8 mouse cellular contexts compared by ENCODE assay signal in the genomic region with DNA sequence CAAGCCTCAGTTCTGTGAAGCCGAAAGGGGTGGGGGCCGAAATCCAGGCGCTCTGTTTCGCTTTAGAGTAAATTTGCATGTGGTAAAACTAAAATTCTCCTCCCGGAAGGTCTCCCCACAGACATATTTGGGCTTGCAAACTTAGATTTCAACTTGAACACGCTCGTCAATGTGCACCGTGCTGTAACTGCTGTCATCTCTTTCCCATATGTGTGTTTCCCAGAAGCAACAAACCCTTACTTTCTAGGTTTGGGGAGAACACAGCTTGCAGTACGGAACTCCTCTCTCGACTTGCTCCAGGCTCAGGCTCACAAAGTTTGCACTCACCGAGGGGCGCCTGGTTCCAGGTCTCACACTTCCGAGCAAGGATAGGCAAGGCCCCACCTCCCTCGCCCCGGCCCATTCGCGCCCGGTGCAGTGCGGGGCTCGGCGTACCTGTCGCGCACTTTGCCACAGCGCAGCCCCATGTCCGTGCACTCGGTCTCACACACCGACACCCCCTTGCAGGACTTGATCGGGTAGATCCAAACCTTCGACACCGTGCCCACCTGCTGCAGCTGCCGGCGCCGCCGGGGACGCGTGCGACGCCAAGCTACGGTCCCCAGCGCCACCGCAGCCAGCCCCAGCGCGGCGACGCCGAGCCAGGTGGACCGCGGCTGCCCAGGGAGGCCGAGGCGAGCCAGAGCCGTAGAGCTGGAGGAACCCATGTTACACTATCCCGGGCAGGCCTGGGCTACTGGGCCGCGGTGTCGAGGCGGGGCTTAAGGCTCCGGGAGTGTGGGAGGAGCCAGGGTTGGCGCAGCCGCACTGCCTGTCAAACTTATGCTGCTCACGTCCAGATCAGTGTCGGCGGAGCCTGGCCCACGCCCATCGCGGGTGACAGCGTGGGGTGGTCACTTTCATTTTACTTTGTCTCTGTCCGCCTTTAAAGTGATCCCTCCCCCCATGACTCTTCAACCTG. TPM values are rescaled to one million over a fixed set of nuclear protein-coding genes. Genes with fewer than 3 reads are reported as not detected.
DNase-seq lines count a peak whose midpoint lies in the region; ATAC-seq and TF ChIP-seq lines count a peak whose summit lies in the region.

No protein-coding gene starts in this region.

- no peaks in the 10 kb centered on the region for H3K9me3 ChIP-seq in CH12.LX (replicated peaks; ENCODE audit: low read length)
- H3K9me3 ChIP-seq in forebrain, embryonic 11.5 days (ENCODE audit: control insufficient read depth, low read length): no peaks in the 10 kb centered on the region
- no peaks in the 10 kb centered on the region for H3K9me3 ChIP-seq in heart, embryonic 16.5 days (replicated peaks; ENCODE audit: control insufficient read depth, low read length)
- no peaks in the 10 kb centered on the region for H3K9me3 ChIP-seq in liver, embryonic 14.5 days (ENCODE audit: control insufficient read depth, low read length)
- H3K9me3 ChIP-seq in stomach, embryonic 15.5 days: no peaks in the 10 kb centered on the region

- H3K4me2 ChIP-seq in CH12.LX (ENCODE audit: insufficient read depth, low read depth, poor library complexity, severe bottlenecking): peak overlapping the region; percentile 96
- peak overlapping the region; percentile 57 for H3K4me2 ChIP-seq in forebrain, embryonic 11.5 days (ENCODE audit: low read depth, low read length, severe bottlenecking)
- H3K4me2 ChIP-seq in heart, embryonic 16.5 days (ENCODE audit: low read depth, low read length): peak overlapping the region; percentile 97
- H3K4me2 ChIP-seq in liver, embryonic 14.5 days (ENCODE audit: low read depth): peak overlapping the region; percentile 92
- H3K4me2 ChIP-seq in stomach, embryonic 15.5 days: peak overlapping the region; percentile 95

- under 1% methylated on average over 67 of the region's 67 CpGs for WGBS in forebrain, embryonic 11.5 days
- WGBS in heart, embryonic 16.5 days: under 1% methylated on average over 67 of the region's 67 CpGs
- WGBS in liver, embryonic 14.5 days (ENCODE audit: insufficient replicate concordance): under 1% methylated on average over 67 of the region's 67 CpGs
- under 1% methylated on average over 67 of the region's 67 CpGs for WGBS in stomach, embryonic 15.5 days

- peak overlapping the region; percentile 81 to 86 (median 81) for H3K4me3 ChIP-seq in CH12.LX (replicated peaks in 1 of 3; ENCODE audit: low read depth in 2 of 3, low read length in 2 of 3, poor library complexity in 1 of 3)
- H3K4me3 ChIP-seq in forebrain, embryonic 11.5 days (ENCODE audit: low read depth, low read length): peak overlapping the region; percentile 65
- H3K4me3 ChIP-seq in heart, embryonic 16.5 days (ENCODE audit: low read length): peak overlapping the region; percentile 84
- H3K4me3 ChIP-seq in liver, embryonic 14.5 days (ENCODE audit: insufficient read depth in 1 of 2, low read depth in 2 of 2, low read length in 2 of 2): peak overlapping the region; percentile 69 to 74
- peak overlapping the region; percentile 81 for H3K4me3 ChIP-seq in stomach, embryonic 15.5 days (replicated peaks)

- peak overlapping the region; percentile 72 for H3K27ac ChIP-seq in CH12.LX (ENCODE audit: insufficient read depth, low read depth)
- H3K27ac ChIP-seq in forebrain, embryonic 11.5 days (ENCODE audit: low read depth, low read length): no peak overlapping the region
- peak overlapping the region; percentile 90 for H3K27ac ChIP-seq in heart, embryonic 16.5 days (ENCODE audit: low read length)
- peak overlapping the region; percentile 63 for H3K27ac ChIP-seq in liver, embryonic 14.5 days
- H3K27ac ChIP-seq in stomach, embryonic 15.5 days: peak overlapping the region; percentile 93

- TF ChIP-seq RAD21 in CH12.LX (IDR thresholded peaks at IDR 0.05; ENCODE audit: low read depth, low read length): no peak

- peak; percentile 87 for TF ChIP-seq POLR2A in CH12.LX (IDR thresholded peaks at IDR 0.05; ENCODE audit: low read depth, low read length)

- TF ChIP-seq EP300 in CH12.LX (IDR thresholded peaks at IDR 0.05; ENCODE audit: low read length): 0 out of 2 replicates have a peak, but pooled peaks have one; percentile 21
- TF ChIP-seq EP300 in liver, embryonic 14.5 days (IDR thresholded peaks at IDR 0.05; ENCODE audit: low read depth): no peak

- peak overlapping the region; percentile 62 for H3K9ac ChIP-seq in CH12.LX (ENCODE audit: insufficient read depth, low read depth)
- peak overlapping the region; percentile 65 for H3K9ac ChIP-seq in forebrain, embryonic 11.5 days (ENCODE audit: low read length)
- peak overlapping the region; percentile 95 for H3K9ac ChIP-seq in heart, embryonic 16.5 days (ENCODE audit: low read length)
- peak overlapping the region; percentile 83 for H3K9ac ChIP-seq in liver, embryonic 14.5 days (replicated peaks)
- peak overlapping the region; percentile 87 for H3K9ac ChIP-seq in stomach, embryonic 15.5 days

- peaks cover 0 to 9% of the 10 kb centered on the region in 2 experiments for H3K36me3 ChIP-seq in CH12.LX (replicated peaks in 1 of 2; ENCODE audit: control insufficient read depth in 1 of 2, insufficient read depth in 1 of 2, low read length in 1 of 2)
- no peaks in the 10 kb centered on the region for H3K36me3 ChIP-seq in forebrain, embryonic 11.5 days (ENCODE audit: control insufficient read depth, insufficient read depth, low read length)
- H3K36me3 ChIP-seq in heart, embryonic 16.5 days (ENCODE audit: control insufficient read depth, insufficient read depth): peaks cover 7% of the 10 kb centered on the region; the same call in 1 of the 2 replicates
- H3K36me3 ChIP-seq in liver, embryonic 14.5 days (replicated peaks; ENCODE audit: control insufficient read depth, insufficient read depth, low read depth): peaks cover 2% of the 10 kb centered on the region
- 0 out of 2 replicates have a peak, but pooled peaks cover under 1% of the 10 kb centered on the region for H3K36me3 ChIP-seq in stomach, embryonic 15.5 days

- H3K27me3 ChIP-seq in CH12.LX (replicated peaks): no peaks in the 10 kb centered on the region
- peaks cover 2% of the 10 kb centered on the region for H3K27me3 ChIP-seq in forebrain, embryonic 11.5 days (ENCODE audit: control insufficient read depth, insufficient read depth, low read length)
- H3K27me3 ChIP-seq in heart, embryonic 16.5 days (ENCODE audit: control insufficient read depth, insufficient read depth, low read length): no peaks in the 10 kb centered on the region
- no peaks in the 10 kb centered on the region for H3K27me3 ChIP-seq in liver, embryonic 14.5 days (ENCODE audit: control insufficient read depth, insufficient read depth, low read length)
- H3K27me3 ChIP-seq in stomach, embryonic 15.5 days (replicated peaks): no peaks in the 10 kb centered on the region

- TF ChIP-seq CTCF in CH12.LX (conservative IDR thresholded peaks at IDR 0.05 in 1 of 2, IDR thresholded peaks at IDR 0.05 in 1 of 2; ENCODE audit: low read depth in 2 of 2, low read length in 2 of 2): no peak
- TF ChIP-seq CTCF in liver, embryonic 14.5 days (IDR thresholded peaks at IDR 0.05; ENCODE audit: low read depth): no peak

- peaks cover 6 to 38% of the 10 kb centered on the region in 2 experiments for H3K4me1 ChIP-seq in CH12.LX (ENCODE audit: control insufficient read depth in 1 of 2, insufficient read depth in 2 of 2)
- peaks cover 4% of the 10 kb centered on the region; the same call in 1 of the 2 replicates for H3K4me1 ChIP-seq in forebrain, embryonic 11.5 days (replicated peaks; ENCODE audit: control insufficient read depth, insufficient read depth, low read length)
- H3K4me1 ChIP-seq in heart, embryonic 16.5 days (ENCODE audit: control insufficient read depth, insufficient read depth, low read length): peaks cover 23% of the 10 kb centered on the region
- H3K4me1 ChIP-seq in liver, embryonic 14.5 days (replicated peaks; ENCODE audit: control insufficient read depth in 2 of 2, insufficient read depth in 2 of 2, low read length in 1 of 2): peaks cover 13 to 37% of the 10 kb centered on the region in 2 experiments
- peaks cover 10% of the 10 kb centered on the region for H3K4me1 ChIP-seq in stomach, embryonic 15.5 days

- peak; percentile 85 for DNase-seq in CH12.LX (ENCODE audit: extremely low read depth)
- DNase-seq in c-Kit-positive CD71-positive TER-119-negative erythroid progenitor cells, embryonic 14.5 days (ENCODE audit: low read depth): peak; percentile 83
- DNase-seq in forebrain, embryonic 11.5 days (ENCODE audit: low spot score): peak; percentile 90
- peak; percentile 92 to 96 for DNase-seq in kidney, postnatal 25 days
- DNase-seq in liver, embryonic 14.5 days (ENCODE audit: low read depth in 3 of 3, low spot score in 3 of 3): peak; percentile 83 to 84 (median 83)
- peak; percentile 84 for DNase-seq in neural tube, embryonic 10.5 days (ENCODE audit: extremely low spot score, low spot score)

- in situ Hi-C loops in CH12.LX (cut with MboI; ENCODE audit: low pct_ligation_motif_present, low pct_unique_long_range_greater_than_20kb, low sequenced_read_pairs): loop anchor here (25.0 kb wide), 1 partner anchor 342 kb away; no protein-coding TSS in a partner anchor

- H3K79me2 ChIP-seq in CH12.LX (replicated peaks; ENCODE audit: control insufficient read depth, extremely low read depth, insufficient read depth, poor library complexity, severe bottlenecking): no peaks in the 10 kb centered on the region; the same call in 1 of the 2 replicates

- dilution Hi-C loops in CH12.LX (cut with MboI; ENCODE audit: extremely low pct_ligation_motif_present, extremely low pct_unique_long_range_greater_than_20kb, low sequenced_read_pairs): no loop called here

- ATAC-seq in forebrain, embryonic 11.5 days (replicated peaks; ENCODE audit: low FRiP score): peak; percentile 98
- ATAC-seq in heart, embryonic 16.5 days (replicated peaks; ENCODE audit: extremely low read depth, insufficient read depth, low FRiP score): peak; percentile 98
- peak; percentile 97 for ATAC-seq in liver, embryonic 14.5 days (ENCODE audit: insufficient read depth)
- ATAC-seq in stomach, embryonic 15.5 days (ENCODE audit: insufficient read depth, low FRiP score, low read depth): peak; percentile 99

RNA-seq across cellular contexts. Expression of a gene that starts 0.9 kb away (rescaled TPM):
- total RNA-seq in CH12.LX (2012; rRNA removed): 49.7 and 55.0 TPM in 2 replicates
- 54.8 and 63.5 TPM in 2 replicates for total RNA-seq in CH12.LX (2014; rRNA removed)
- polyA plus RNA-seq in CH12.LX (2012; ENCODE audit: insufficient read length, low read depth): 129 and 155 TPM in 2 replicates
- polyA plus RNA-seq in forebrain, embryonic 11.5 days (2014; fragmentation: Nextera tagmentation; extraction: Ambion mirVana): 89.7 and 96.4 TPM in 2 replicates
- polyA plus RNA-seq in heart, embryonic 16.5 days (2015; fragmentation: Nextera tagmentation; extraction: Ambion mirVana): 117 and 137 TPM in 2 replicates
- polyA plus RNA-seq in liver, embryonic 14.5 days (2012; rRNA removed): 53.3 and 58.6 TPM in 2 replicates
- polyA plus RNA-seq in liver, embryonic 14.5 days (2014; fragmentation: Nextera tagmentation; extraction: Ambion mirVana): 227 TPM in 2 replicates
- polyA plus RNA-seq in stomach, embryonic 15.5 days (2015; fragmentation: Nextera tagmentation; extraction: Ambion mirVana): 256 and 262 TPM in 2 replicates

RNA-seq across cellular contexts. Expression of a gene that starts 34.3 kb away (rescaled TPM):
- total RNA-seq in CH12.LX (2012; rRNA removed) (not detected in 2 replicates), CH12.LX (2014; rRNA removed) (not detected in 2 replicates)
- not detected in 2 replicates for polyA plus RNA-seq in CH12.LX (2012; ENCODE audit: insufficient read length, low read depth)
- polyA plus RNA-seq in forebrain, embryonic 11.5 days (2014; fragmentation: Nextera tagmentation; extraction: Ambion mirVana): 0.15 TPM in 1 of 2 replicates, not detected in the other
- polyA plus RNA-seq in heart, embryonic 16.5 days (2015; fragmentation: Nextera tagmentation; extraction: Ambion mirVana): 0.29 TPM in 1 of 2 replicates, not detected in the other
- polyA plus RNA-seq in liver, embryonic 14.5 days (2012; rRNA removed): 10.2 and 10.3 TPM in 2 replicates
- 22.6 and 28.6 TPM in 2 replicates for polyA plus RNA-seq in liver, embryonic 14.5 days (2014; fragmentation: Nextera tagmentation; extraction: Ambion mirVana)
- polyA plus RNA-seq in stomach, embryonic 15.5 days (2015; fragmentation: Nextera tagmentation; extraction: Ambion mirVana): 0.83 and 2.0 TPM in 2 replicates

RNA-seq across cellular contexts. Expression of a gene that starts 37.6 kb away (rescaled TPM):
- not detected in 2 replicates for total RNA-seq in CH12.LX (2012; rRNA removed)
- total RNA-seq in CH12.LX (2014; rRNA removed): not detected in 2 replicates
- not detected in 2 replicates for polyA plus RNA-seq in CH12.LX (2012; ENCODE audit: insufficient read length, low read depth)
- polyA plus RNA-seq in forebrain, embryonic 11.5 days (2014; fragmentation: Nextera tagmentation; extraction: Ambion mirVana): 0.48 and 0.53 TPM in 2 replicates
- polyA plus RNA-seq in heart, embryonic 16.5 days (2015; fragmentation: Nextera tagmentation; extraction: Ambion mirVana): 1.1 and 1.3 TPM in 2 replicates
- polyA plus RNA-seq in liver, embryonic 14.5 days (2012; rRNA removed): 5.4 and 7.4 TPM in 2 replicates
- polyA plus RNA-seq in liver, embryonic 14.5 days (2014; fragmentation: Nextera tagmentation; extraction: Ambion mirVana): 1.1 and 1.3 TPM in 2 replicates
- polyA plus RNA-seq in stomach, embryonic 15.5 days (2015; fragmentation: Nextera tagmentation; extraction: Ambion mirVana): 2.0 and 2.5 TPM in 2 replicates
